In the genomic region with DNA sequence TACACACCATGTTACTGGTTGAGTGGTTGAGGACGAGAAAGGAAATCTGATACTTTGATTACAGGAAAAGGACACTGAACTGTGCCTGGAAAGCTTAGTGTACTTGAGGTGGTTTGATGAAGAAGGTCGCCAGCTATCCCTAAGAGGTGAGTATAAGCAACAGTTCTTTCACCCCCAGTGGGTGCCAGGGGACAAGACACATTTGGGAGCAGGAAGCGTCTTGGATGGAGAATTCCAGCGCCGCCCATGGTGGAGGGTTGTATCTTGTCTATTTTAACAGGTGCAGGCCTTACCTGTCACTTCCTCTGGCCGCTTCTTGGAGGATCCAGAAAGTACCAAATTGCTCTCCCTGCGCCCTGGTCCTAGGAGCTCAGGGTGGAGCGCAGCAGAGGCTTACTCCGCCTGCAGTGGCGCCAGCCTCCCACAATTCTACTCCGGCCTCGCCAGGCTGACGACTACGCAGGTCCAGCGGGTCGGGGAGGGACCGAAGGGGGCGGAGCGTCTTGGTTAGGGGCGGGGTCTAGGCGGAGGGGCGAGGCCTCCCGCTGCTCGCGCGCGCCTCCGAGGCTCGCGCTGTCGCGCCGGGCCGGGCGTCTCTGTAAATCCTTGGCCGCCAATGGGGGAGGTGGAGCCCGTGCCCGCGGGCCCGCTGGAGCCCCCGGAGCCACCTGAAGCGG, we compare ENCODE assay signal across 8 mouse cellular contexts. TPM values are rescaled to one million over a fixed set of nuclear protein-coding genes. Genes with fewer than 3 reads are reported as not detected.
DNase-seq lines count a peak whose midpoint lies in the region; ATAC-seq and TF ChIP-seq lines count a peak whose summit lies in the region.

A gene (plus strand): TSS at position 540 of the 677 bp plus-strand sequence.

- peaks cover 18% of the 10 kb centered on the region for H3K4me1 ChIP-seq in forebrain, embryonic 15.5 days
- peaks cover 2% of the 10 kb centered on the region; the same call in 1 of the 2 replicates for H3K4me1 ChIP-seq in lung, adult 2 months (ENCODE audit: control insufficient read depth, insufficient read depth, low read length)

- peak within 1 kb of the TSS; percentile 92 for H3K27ac ChIP-seq in forebrain, embryonic 15.5 days (replicated peaks)

- 0 out of 2 replicates have a peak, but pooled peaks cover 2% of the 10 kb centered on the region for H3K36me3 ChIP-seq in forebrain, embryonic 15.5 days

- intact Hi-C loops in heart, postnatal 25 days (cut with DNase I), result loop anchor here (5.0 kb wide), 2 partner anchors 49 to 91 kb away; a partner anchor contains a TSS

- peak; percentile 98 for ATAC-seq in forebrain, embryonic 15.5 days (replicated peaks)
- ATAC-seq in neutrophil, adult 5-6 weeks (ENCODE audit: extremely low read depth, insufficient number of reproducible peaks, low FRiP score, poor library complexity, severe bottlenecking), result peak; percentile 88

- no peaks in the 10 kb centered on the region for H3K27me3 ChIP-seq in forebrain, embryonic 15.5 days

- peak within 1 kb of the TSS; percentile 99 for H3K4me3 ChIP-seq in forebrain, embryonic 15.5 days
- peak within 1 kb of the TSS; percentile 81 for H3K4me3 ChIP-seq in lung, adult 2 months (replicated peaks; ENCODE audit: extremely low read depth, low read depth, low read length)

- no peaks in the 10 kb centered on the region for H3K9me3 ChIP-seq in forebrain, embryonic 15.5 days

- H3K9ac ChIP-seq in forebrain, embryonic 15.5 days (replicated peaks), result peak within 1 kb of the TSS; percentile 96

- TF ChIP-seq POLR2A in lung, adult 2 months (IDR thresholded peaks at IDR 0.05; ENCODE audit: borderline replicate concordance, extremely low read depth, low read depth, low read length), result peak; percentile 85; the same call in 1 of the 2 replicates

- H3K4me2 ChIP-seq in forebrain, embryonic 15.5 days (replicated peaks), result peak within 1 kb of the TSS; percentile 85

- peak; percentile 95 for DNase-seq in ES-CJ7 (ENCODE audit: low read depth, low spot score)
- peak; percentile 93 for DNase-seq in cerebellum, adult 11 months
- peak; percentile 92 for DNase-seq in heart, postnatal 25 days (ENCODE audit: low spot score)
- peak; percentile 90 to 94 for DNase-seq in layer of hippocampus, adult 18-20 months (ENCODE audit: low spot score in 2 of 2)
- peak; percentile 98 for DNase-seq in lung, adult 2 months
- DNase-seq in thymus, adult 18-20 months, result peak; percentile 78 to 81

- WGBS in forebrain, embryonic 15.5 days, result 1% methylated on average over 42 of the region's 42 CpGs
- 1% methylated on average over 42 of the region's 42 CpGs for WGBS in lung, adult 2 months

- peak; percentile 27; the same call in 1 of the 2 replicates for TF ChIP-seq CTCF in lung, adult 2 months (IDR thresholded peaks at IDR 0.05; ENCODE audit: insufficient read depth, low read length)

RNA-seq across cellular contexts. Expression of the gene that starts here (rescaled TPM):
- 4.0 and 4.9 TPM in 2 replicates for polyA plus RNA-seq in forebrain, embryonic 15.5 days (2015; fragmentation: Nextera tagmentation; extraction: Ambion mirVana)
- 1 to 10 TPM; 4.0 to 4.7 TPM for total RNA-seq in heart, postnatal 25 days (2021)
- total RNA-seq in layer of hippocampus, adult 18-20 months (2021), result 10 to 100 TPM; 27.9 to 28.0 TPM
- 4.4 and 6.6 TPM in 2 replicates for polyA plus RNA-seq in lung, adult 2 months (2012; rRNA removed)
- 7.7 and 9.1 TPM in 2 replicates for total RNA-seq in neutrophil, adult 5-6 weeks (2017)

Comparison
In these comparisons a context has a peak if more than half of its experiments do, and no peak if none do; other contexts are left out.
1. Peak in every context shown above with its lines: DNase-seq, ATAC-seq, H3K4me3 ChIP-seq and H3K27ac ChIP-seq.